Mouse (Mus musculus): ENCODE measurements around the gene Map6.

Map6 gene

DNA sequence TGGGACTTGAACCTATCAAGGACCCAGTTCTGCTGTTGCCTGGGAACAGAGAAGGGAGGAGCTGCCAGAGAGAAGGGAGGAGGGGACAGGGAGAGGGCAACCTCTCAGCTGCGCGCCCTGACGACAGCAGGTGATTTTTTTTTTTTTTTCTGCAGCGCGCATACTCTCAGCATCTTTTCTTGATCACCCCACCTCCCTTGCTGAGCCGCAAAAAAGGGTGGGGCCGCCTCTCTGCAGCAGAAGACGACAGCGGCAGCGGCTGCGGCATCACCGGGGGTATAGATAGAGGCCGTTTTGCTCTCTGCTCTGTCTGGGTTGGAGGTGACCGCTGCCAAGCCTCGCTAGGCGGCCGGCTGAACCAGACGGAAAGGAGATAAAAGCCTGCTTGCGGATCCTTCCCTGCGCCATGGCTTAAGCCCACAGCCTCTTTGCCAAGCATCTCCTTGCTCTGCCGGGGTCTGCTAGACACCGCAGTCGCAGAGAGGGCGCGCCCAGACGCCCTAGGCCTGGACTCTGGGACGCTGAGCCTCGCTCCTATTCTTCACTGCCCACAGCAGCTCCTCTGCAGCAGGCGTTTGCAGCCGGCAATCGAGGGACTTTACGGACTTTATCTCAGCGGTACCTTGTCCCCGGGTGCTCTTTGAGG, at the start of gene Map6:
Gene Map6, plus strand, starts transcription at position 197 of the 646 bp plus-strand sequence.
- DNase-seq: no peak

DNA sequence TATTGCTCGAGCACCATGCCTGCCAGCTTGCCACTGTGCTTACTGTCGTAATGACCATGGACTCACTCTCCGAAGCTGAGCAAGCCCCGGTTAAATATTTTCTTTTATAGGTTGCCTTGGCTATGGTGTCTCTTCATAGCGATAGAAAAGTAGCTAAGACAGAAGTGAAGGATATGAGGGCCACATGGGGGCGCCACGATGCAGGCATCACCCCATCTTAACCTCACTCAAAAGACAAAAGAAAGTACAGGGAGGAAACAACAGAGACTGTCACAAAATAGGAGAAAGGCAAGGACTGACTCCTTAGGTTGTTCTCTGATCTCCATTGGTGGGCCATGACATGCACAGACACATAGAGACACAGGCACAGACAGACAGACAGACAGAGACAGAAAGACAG, 43.0 kb upstream of the Map6 start:
- no peak for DNase-seq

- no peak for DNase-seq
These were observed 42.5 kb upstream of the Map6 start for GRCm38 (mm10) chr7:99224648-99225190.

- no peak for DNase-seq
These were observed 41.8 kb upstream of the Map6 start for GRCm38 (mm10) chr7:99225421-99225820.

- no peak for DNase-seq
These were observed 40.6 kb upstream of the Map6 start for GRCm38 (mm10) chr7:99226662-99227061.

DNA sequence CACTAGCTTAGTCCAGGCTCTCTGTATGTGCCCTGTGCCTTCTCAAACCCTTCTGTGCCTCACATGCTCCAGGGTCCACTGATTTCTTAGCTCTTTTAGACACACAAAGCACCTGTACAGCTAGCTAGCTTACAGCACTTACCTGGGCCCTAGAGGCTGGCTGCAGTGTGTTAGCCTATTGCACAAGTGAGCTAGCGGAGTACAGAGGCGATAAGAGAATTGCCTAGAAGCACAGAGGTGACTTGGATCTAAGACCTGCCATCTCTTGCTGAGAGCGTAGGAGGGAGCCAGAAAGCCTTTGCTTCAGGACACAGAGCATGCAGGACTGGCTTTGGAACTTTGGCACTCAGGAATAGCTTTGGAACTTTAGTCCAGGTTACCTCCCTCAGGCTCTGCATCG, 40.0 kb upstream of the Map6 start:
- no peak for DNase-seq

GRCm38 (mm10) chr7:99228825-99229224, 38.4 kb upstream of the Map6 start:
- no peak for DNase-seq

DNA sequence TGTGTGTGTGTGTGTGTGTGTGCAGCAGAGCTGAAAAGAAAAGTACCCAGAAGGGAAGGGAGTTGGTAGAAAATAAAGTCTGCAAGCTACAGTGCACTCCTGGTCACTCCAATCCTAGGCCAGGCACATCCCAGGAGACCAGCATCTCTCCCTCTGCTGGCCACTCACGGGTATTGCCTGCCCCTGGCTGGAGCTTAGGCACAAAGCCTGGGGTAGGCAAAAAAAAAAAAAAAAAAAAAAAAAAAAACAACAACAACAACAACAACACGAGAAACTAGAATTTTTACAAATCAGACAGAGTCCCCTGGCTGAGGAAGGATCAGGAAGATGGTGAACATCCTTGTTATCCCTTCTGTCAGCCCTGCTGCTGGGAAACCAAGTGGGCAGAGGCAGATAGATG, 37.8 kb upstream of the Map6 start:
- no peak for DNase-seq

DNA sequence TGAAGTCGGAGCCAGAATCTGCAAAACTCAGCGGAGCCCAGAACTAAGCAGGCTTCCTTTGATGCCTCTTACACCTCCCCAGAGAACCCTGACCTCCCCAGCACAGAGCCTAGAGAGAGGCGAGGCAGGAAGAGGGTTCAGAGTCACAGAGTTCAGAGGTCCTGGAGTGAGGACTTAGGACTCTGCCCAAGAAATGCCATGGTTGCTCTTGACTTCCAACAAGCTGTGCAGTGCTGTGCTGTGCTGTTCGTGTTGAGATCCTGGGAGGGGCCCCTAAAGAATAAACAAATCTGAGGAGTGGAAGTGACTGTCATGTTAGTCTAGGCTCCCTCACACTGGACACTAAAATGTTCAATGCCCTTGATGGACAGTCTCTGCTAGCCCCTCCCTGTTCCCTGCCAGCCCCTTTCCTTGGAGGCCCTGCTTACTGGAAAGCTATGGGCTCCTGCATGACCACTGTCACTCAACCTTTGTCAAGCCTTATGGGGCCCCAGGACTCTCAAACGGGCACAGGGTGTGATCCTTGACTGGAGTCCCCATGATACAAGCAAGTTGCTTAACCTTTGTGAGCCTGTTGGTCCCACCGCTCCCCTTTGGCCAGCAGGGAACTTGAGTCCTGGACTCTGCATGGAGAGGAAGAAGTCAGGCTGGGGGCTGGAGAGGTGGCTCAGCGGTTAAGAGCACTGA, 37.0 kb upstream of the Map6 start:
- DNase-seq: no peak

DNA sequence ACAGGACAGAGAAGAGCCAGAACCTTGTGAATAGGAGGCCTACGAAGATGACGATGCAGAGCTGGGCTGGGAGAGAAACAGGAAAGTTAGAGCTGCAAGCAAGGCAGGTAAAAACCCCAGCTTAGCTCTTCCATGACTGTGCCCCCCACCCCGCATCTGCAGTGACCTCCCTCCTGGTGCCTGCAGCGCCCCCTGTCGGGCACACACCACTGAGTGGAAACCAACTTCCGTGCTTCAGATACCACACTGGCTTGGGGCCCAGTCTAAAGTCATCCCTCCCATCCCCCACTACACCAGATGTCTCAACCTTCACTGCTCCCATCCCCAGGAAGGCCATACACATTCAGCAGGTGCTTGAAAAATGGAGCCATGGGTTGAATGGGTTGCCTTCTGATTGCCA, 34.7 kb upstream of the Map6 start:
- no peak for DNase-seq

DNA sequence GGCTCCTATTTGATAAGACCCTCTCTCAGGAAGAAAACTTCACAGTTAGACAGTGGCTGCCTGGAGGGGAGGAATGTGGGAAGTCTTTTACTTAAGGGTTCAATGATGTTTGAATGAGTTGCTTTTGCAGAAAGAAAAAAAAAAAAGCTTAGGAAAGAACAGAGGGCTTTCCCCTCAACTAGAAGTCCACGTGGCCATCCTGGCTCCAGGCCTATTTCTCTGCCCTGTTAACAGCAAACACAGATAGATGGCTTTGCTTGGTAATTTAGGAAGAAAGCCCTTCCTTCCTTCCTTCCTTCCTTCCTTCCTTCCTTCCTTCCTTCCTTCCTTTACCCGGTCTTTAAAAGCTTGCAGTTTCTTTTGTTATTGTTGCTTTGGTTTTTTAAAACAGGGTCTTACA, 32.3 kb upstream of the Map6 start:
- DNase-seq: no peak

DNA sequence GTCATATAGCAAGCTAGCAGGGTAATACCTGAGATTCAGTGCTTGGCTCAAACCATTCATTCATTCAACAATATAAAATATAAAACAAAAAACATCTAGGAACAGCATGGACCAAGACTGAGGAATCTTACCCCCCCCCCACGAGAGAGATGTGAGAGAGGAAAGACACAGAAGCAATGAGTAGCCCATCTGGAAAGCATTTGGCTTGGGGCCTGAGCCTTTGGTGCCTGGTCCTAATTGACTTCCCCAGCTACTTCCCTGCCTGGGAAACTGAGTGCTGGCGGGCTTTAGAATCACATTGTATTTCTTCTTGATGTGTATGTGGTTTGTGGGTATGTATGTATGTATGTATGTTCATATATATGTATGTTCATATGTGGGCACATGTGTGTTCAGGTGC, 31.6 kb upstream of the Map6 start:
- no peak for DNase-seq

GRCm38 (mm10) chr7:99236888-99237660, 30.2 kb upstream of the Map6 start:
- DNase-seq: no peak

DNA sequence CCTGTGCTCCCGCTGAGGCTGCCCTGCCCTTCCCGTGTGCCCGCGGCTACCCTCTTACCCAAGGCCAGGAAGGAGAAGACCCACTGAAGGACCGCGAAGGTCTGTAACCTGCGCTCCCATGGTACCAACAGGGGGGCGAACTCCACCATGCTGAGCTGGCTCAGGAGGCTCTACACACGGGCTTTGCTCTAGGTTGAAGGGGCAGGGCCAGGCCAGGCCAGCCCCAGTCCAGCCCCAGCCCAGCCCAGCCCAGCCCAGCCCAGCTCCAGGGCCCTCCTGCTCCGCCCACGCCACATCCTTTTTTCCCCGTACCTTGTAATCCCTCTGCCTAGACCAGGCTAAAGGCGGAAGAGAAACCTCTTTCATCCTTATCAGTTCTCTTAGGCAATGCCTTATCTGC, 28.8 kb upstream of the Map6 start, which contains the start of gene Mogat2:
Gene Mogat2, minus strand, starts transcription at position 203 of the 400 bp plus-strand sequence.
- DNase-seq: no peak

DNA sequence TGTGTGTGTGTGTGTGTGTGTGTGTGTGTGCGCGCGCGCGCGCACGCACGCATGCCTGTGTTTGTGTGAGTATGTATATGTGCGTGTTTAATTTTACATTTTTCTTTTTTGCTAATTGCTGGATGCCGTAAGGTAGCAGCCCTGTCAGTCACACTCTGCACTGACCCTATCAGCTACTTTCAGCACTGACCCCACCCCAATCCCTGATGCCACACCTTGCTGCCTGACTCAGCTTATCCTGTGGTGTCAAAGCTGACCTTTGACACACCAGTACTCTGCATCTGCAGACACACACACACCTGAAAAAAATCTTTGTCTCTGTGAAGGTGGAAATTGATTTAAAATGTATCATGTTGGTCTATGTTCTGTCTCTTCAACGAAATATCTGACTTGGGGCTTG, 25.1 kb upstream of the Map6 start:
- no peak for DNase-seq

DNA sequence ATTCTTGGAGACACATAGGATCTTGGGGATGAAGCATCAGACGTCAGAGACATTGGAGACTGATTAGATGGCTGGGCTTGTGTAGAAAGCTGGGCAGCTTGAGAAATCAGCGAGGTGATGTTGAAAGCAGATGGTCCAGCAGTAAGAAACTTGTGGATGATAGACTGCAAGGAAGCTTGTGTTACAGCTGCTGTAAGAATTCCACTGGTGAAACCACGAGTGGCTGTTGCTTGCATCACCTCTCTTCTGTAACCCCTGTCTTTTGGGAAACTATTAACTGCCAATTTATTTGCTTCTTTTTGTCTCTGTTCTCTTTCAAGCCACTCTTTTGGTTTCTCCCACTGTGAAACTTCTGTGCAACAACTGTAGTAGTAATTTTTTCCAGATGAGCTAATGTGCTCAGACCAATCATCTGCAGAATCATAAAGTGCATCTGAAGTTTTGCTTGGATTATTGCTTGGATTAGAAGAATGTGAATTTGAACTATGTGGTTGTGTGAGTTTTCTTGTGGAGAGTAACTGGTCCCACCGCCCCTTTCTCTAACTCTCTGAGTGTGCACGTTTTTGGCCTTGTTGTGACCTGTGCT, 19.0 kb upstream of the Map6 start:
- no peak for DNase-seq

DNA sequence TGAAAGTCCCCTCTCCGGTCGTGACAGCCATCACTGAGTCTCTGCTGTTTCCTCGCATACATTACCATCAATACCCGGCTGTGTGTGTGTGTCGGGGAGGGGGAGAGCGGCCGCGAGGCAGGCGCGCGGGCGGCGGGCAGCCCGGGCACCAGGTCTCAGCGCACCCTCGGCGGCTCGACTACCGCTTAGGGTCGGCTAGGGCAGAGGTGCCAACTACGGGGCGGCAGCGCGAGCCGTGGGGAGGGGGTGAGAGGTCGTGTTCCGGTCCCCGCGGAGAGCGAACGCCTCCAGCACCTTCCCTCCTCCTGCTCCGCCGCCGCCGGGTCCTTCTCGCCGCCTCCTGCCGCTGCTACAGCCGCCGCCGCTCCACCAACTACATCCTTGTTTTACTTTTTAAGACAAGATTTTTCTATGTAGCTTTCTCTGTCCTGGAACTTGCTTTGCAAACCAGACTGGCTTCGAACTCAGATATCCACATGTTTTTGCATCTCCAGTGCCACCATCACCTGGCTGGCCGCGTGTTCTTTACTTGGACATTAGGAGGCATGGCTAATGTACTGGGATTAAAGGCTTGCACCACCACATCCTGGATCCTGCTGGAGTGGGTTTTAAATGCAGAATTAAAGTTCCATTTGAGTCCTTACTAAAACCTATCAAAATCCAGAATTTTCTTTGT, 18.2 kb upstream of the Map6 start:
- DNase-seq: no peak

DNA sequence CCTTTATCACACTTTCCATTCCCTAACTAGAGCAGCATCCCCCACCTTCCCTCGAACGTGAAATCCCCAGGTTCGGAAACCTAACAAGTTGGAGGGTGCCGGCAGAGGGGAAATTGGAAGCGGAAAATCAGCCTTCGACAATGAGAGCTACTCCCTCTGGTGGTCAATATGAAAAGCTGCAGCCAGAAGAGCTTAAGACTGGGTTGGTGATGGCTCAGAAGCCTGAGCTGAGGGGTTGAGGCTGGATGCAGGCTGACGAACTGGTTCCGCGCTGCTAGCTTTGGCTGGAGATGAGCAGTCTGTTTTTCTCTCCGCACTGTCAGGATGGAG, 17.7 kb upstream of the Map6 start:
- no peak for DNase-seq

DNA sequence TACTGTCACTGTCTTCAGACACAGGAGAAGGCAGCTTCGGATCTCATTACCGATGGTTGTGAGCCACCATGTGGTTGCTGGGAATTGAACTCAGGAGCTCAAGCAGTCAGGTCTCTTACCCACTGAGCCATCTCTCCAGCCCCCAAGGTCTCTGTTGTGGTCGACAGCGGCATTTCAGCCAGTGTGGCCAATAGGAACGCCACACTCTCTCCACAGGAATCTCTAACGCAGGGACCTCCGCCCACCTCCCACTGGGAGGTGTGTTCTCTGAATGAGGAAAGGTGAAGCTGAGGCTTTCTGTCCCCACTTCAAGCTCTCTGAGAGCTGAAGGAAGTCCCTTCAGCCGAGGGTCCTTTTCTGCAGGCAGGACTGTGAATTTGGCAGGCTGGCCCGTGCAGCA, 16.9 kb upstream of the Map6 start:
- no peak for DNase-seq

DNA sequence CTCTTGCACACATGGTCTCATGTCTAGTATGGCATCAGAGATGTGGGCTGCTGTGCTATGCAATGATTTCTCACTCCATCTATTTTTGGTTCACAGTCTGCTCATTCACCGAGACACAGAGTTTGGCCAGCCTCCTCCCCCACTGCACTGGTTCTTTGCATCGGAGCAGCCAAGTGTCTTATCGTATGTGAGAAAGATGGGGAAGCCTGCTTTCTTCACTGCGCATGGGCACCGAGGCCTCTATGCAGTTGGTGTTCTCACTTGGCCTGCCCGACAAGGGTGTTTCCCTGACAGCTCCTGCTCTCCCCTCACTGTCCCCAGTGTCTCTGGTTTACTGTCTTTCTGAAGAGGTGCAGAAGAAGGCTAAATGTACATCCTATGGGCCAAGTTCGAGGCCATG, 12.2 kb upstream of the Map6 start:
- no peak for DNase-seq

DNA sequence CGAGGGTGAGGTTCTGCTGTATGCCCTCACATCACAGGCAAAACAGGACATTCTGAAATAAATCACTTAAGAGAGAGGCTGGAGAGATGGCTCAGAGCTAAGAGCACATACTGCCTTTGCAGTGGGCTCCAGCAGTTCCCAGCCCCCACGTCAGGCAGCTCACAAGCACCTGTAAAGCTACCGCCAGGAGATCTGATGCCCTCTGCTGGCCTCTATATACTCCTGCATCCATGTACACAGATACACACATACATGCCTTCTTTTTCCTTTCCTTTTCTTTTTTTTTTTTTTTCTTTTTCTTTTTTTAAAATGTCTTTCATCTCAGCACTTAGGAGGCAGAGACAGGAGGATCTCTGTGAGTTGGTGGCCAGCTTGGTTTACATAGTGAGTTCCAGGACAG, 5.3 kb upstream of the Map6 start:
- no peak for DNase-seq

DNA sequence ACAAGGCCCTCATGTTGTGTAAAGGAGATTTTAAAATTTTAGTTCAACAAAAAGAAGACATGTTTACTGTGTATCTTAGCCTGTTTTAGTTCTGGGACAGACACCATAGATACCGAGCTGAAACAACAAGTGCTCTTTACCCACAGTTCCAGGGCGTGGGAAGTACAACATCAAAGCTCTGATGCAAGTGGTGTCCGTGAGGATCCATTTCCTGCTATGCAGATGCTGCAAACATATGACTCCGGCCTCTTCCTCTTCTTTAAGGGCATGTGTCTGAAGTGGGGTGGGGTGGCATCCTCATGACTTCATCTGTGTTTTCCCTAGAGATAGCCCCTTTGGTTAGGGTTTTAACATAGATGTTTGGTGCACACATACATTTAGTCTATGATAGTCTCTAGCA, 3.7 kb upstream of the Map6 start:
- DNase-seq: no peak

- DNase-seq: no peak
These were observed 2.6 kb upstream of the Map6 start for GRCm38 (mm10) chr7:99264597-99264996.
